Mouse (Mus musculus) MEL (cell line): ENCODE measurements at regions not wholly inside any gene's neighbourhood (a gene's known extent, or its start where the extent isn't known, plus 50 kb on each side); places are given as distances from the start of the nearest gene placed in this dataset.

Experiments used
- DNase-seq: peaks from one replicate; pipeline ENCODE4 v3.0.0; 2011; ENCODE audit warnings: low read depth, low spot score
- H3K27ac ChIP-seq: 2 replicates; pipeline ENCODE4 v1.5.1; 2012; ENCODE audit warnings: low read depth, mild to moderate bottlenecking, control low read depth, low read length, moderate library complexity; ENCODE audit not compliant: control insufficient read depth
- H3K27me3 ChIP-seq, 2 experiments: fragments of 150-350 bp in 1 of 2; sonication (generic) in 1 of 2; 2 replicates each; pipeline ENCODE4 v1.6.1; 2012; ENCODE audit warnings: low read length in 2 of 2, mild to moderate bottlenecking in 2 of 2, improper control_type of control experiment in 1 of 2, moderate library complexity in 1 of 2; ENCODE audit not compliant: insufficient read depth in 2 of 2, control insufficient read depth in 1 of 2
- H3K36me3 ChIP-seq, 2 experiments: 2 replicates each; pipeline ENCODE4 v1.6.1; 2012 to 2014; ENCODE audit warnings: low read length in 2 of 2, improper control_type of control experiment in 1 of 2, inconsistent platforms in 1 of 2, mild to moderate bottlenecking in 1 of 2; ENCODE audit not compliant: insufficient read depth in 2 of 2, control insufficient read depth in 1 of 2
- H3K4me1 ChIP-seq, 2 experiments: fragments of 150-350 bp in 1 of 2; sonication (generic) in 1 of 2; 2 replicates each; pipeline ENCODE4 v1.6.1; 2012; ENCODE audit warnings: low read length in 2 of 2, improper control_type of control experiment in 1 of 2, mild to moderate bottlenecking in 1 of 2; ENCODE audit not compliant: insufficient read depth in 2 of 2, control insufficient read depth in 1 of 2
- H3K4me3 ChIP-seq, 2 experiments: fragments of 150-350 bp in 1 of 2; sonication (generic) in 1 of 2; 2 replicates each; pipeline ENCODE4 v1.5.1; 2012; ENCODE audit warnings: low read depth in 2 of 2, low read length in 2 of 2, mild to moderate bottlenecking in 2 of 2, moderate library complexity in 2 of 2, control low read depth in 1 of 2, improper control_type of control experiment in 1 of 2; ENCODE audit not compliant: control insufficient read depth in 1 of 2, insufficient read depth in 1 of 2
- H3K79me2 ChIP-seq: 2 replicates; pipeline ENCODE4 v1.6.1; 2012; ENCODE audit warnings: mild to moderate bottlenecking, low read length, moderate library complexity; ENCODE audit not compliant: control insufficient read depth, poor library complexity, insufficient read depth
- H3K9ac ChIP-seq: 2 replicates; pipeline ENCODE4 v1.6.1; 2012; ENCODE audit warnings: low read depth, mild to moderate bottlenecking, control low read depth, low read length, moderate library complexity; ENCODE audit not compliant: control insufficient read depth, poor library complexity, severe bottlenecking
- H3K9me3 ChIP-seq: fragments of 150-350 bp; sonication (generic); replicated peaks from 2 replicates; pipeline ENCODE4 v1.6.1; 2012; ENCODE audit warnings: mild to moderate bottlenecking, low read length, improper control_type of control experiment, moderate library complexity; ENCODE audit not compliant: insufficient read depth
- CTCF ChIP-seq, 3 experiments: IDR thresholded peaks in 2 of 3; conservative IDR thresholded peaks in 1 of 3; 2 replicates each; pipeline ENCODE4 v1.5.1; 2011 to 2012; ENCODE audit warnings: low read length in 3 of 3, low read depth in 2 of 3, mild to moderate bottlenecking in 2 of 3, improper control_type of control experiment in 1 of 3, inconsistent platforms in 1 of 3, mixed read lengths in 1 of 3, moderate library complexity in 1 of 3; ENCODE audit not compliant: control insufficient read depth in 1 of 3, insufficient read depth in 1 of 3, poor library complexity in 1 of 3, severe bottlenecking in 1 of 3
- ELF1 ChIP-seq: IDR thresholded peaks from 2 replicates; pipeline ENCODE4 v1.6.1; 2014; ENCODE audit warnings: low read depth, mild to moderate bottlenecking, inconsistent platforms, low read length, improper control_type of control experiment, moderate library complexity
- EP300 ChIP-seq, 2 experiments: IDR thresholded peaks; 2 replicates each; pipeline ENCODE4 v1.6.1; 2011; ENCODE audit warnings: improper control_type of control experiment in 2 of 2, low read length in 2 of 2, low read depth in 1 of 2, mild to moderate bottlenecking in 1 of 2
- KAT2A ChIP-seq: conservative IDR thresholded peaks from 2 replicates; pipeline ENCODE4 v1.6.1; 2012; ENCODE audit warnings: low read depth, low read length, improper control_type of control experiment, inconsistent platforms
- MAFK ChIP-seq: IDR thresholded peaks from 2 replicates; pipeline ENCODE4 v1.6.1; 2011; ENCODE audit warnings: low read depth, mild to moderate bottlenecking, low read length, improper control_type of control experiment, borderline replicate concordance
- MAZ ChIP-seq: IDR thresholded peaks from 2 replicates; pipeline ENCODE4 v1.6.1; 2012; ENCODE audit warnings: low read depth, mild to moderate bottlenecking, inconsistent platforms, low read length, improper control_type of control experiment
- MXI1 ChIP-seq: IDR thresholded peaks from 2 replicates; pipeline ENCODE4 v1.6.1; 2011; ENCODE audit warnings: mild to moderate bottlenecking, low read depth, low read length, improper control_type of control experiment
- MYB ChIP-seq: IDR thresholded peaks from 2 replicates; pipeline ENCODE4 v1.6.1; 2011; ENCODE audit warnings: mild to moderate bottlenecking, low read depth, low read length, improper control_type of control experiment
- MYC ChIP-seq: IDR thresholded peaks from 2 replicates; pipeline ENCODE4 v1.6.1; 2011; ENCODE audit warnings: low read depth, mild to moderate bottlenecking, low read length, improper control_type of control experiment, moderate library complexity
- NELFE ChIP-seq: IDR thresholded peaks from 2 replicates; pipeline ENCODE4 v1.6.1; 2011; ENCODE audit warnings: low read depth, low read length, improper control_type of control experiment
- NRF1 ChIP-seq: IDR thresholded peaks from 2 replicates; pipeline ENCODE4 v1.6.1; 2014; ENCODE audit warnings: low read depth, mild to moderate bottlenecking, inconsistent platforms, low read length, improper control_type of control experiment, moderate library complexity; ENCODE audit not compliant: poor library complexity, insufficient read depth, severe bottlenecking
- POLR2AphosphoS5 ChIP-seq: IDR thresholded peaks from 2 replicates; pipeline ENCODE4 v1.6.1; 2012; ENCODE audit warnings: low read depth, borderline replicate concordance, mild to moderate bottlenecking, inconsistent platforms, low read length, moderate library complexity, mixed read lengths
- RAD21 ChIP-seq: IDR thresholded peaks from 2 replicates; pipeline ENCODE4 v1.6.1; 2011; ENCODE audit warnings: mild to moderate bottlenecking, low read depth, low read length, improper control_type of control experiment
- RCOR1 ChIP-seq: IDR thresholded peaks from 2 replicates; pipeline ENCODE4 v1.6.1; 2012; ENCODE audit warnings: low read depth, mild to moderate bottlenecking, inconsistent platforms, low read length, improper control_type of control experiment
- SMC3 ChIP-seq: IDR thresholded peaks from 2 replicates; pipeline ENCODE4 v1.6.1; 2011; ENCODE audit warnings: low read depth, low read length, improper control_type of control experiment
- TBP ChIP-seq: IDR thresholded peaks from 2 replicates; pipeline ENCODE4 v1.8.0; 2011; ENCODE audit warnings: low read depth, low read length, improper control_type of control experiment
- TCF12 ChIP-seq: IDR thresholded peaks from 2 replicates; pipeline ENCODE4 v1.6.1; 2014; ENCODE audit warnings: low read depth, mild to moderate bottlenecking, inconsistent platforms, low read length, improper control_type of control experiment, moderate library complexity
- UBTF ChIP-seq: IDR thresholded peaks from 2 replicates; pipeline ENCODE4 v1.6.1; 2012; ENCODE audit warnings: low read depth, mild to moderate bottlenecking, inconsistent platforms, low read length, improper control_type of control experiment, moderate library complexity, borderline replicate concordance; ENCODE audit not compliant: insufficient read depth
- USF1 ChIP-seq: IDR thresholded peaks from 2 replicates; pipeline ENCODE4 v1.6.1; 2014; ENCODE audit warnings: low read depth, mild to moderate bottlenecking, inconsistent platforms, low read length, improper control_type of control experiment, moderate library complexity
- ZNF384 ChIP-seq: IDR thresholded peaks from 2 replicates; pipeline ENCODE4 v1.6.1; 2012; ENCODE audit warnings: low read depth, mild to moderate bottlenecking, inconsistent platforms, low read length, improper control_type of control experiment

DNA sequence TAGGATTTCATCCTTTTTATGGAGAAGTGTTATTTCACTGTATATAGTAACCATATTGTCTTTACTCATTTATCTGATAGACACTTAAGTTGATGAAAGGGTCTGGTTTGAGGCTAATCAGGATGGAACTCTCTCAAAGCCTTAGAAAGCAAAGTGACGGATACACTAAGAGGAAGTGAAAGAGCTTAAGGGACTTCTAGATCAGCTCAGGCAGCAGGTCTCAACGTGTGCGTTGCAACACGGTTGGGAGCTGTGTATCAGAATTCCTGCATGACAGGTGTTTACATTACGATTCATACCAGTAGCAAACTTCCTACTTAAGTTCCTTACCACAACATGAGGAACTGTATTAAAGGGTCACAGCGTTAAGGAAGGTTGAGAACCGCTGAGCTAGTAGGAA, 59.9 kb upstream of the Vtcn1 start:
- H3K4me1 ChIP-seq = no peaks in the 10 kb centered on the region
- H3K9ac ChIP-seq = no peak overlapping the region
- peaks cover under 1% of the 10 kb centered on the region in 2 experiments; a peak in 3 of 4 replicates for H3K27me3 ChIP-seq
- no peaks in the 10 kb centered on the region for H3K9me3 ChIP-seq
- no peaks in the 10 kb centered on the region for H3K36me3 ChIP-seq
- H3K79me2 ChIP-seq = no peaks in the 10 kb centered on the region
- TF ChIP-seq MXI1 (no peak), EP300 (IDR thresholded peaks at IDR 0.05; ENCODE audit: low read depth in 1 of 2, low read length in 2 of 2) (no peak), UBTF (no peak), CTCF (IDR thresholded peaks at IDR 0.05 in 2 of 3, conservative IDR thresholded peaks at IDR 0.05 in 1 of 3; ENCODE audit: control insufficient read depth in 1 of 3, insufficient read depth in 1 of 3, low read depth in 2 of 3, low read length in 3 of 3, poor library complexity in 1 of 3, severe bottlenecking in 1 of 3) (no peak), ZNF384 (no peak), KAT2A (no peak), TBP (no peak), NRF1 (no peak), POLR2AphosphoS5 (no peak), MAFK (no peak), RCOR1 (no peak), ELF1 (no peak), RAD21 (no peak), MYC (no peak), MYB (no peak), USF1 (no peak), NELFE (no peak), TCF12 (no peak)
- H3K4me3 ChIP-seq = no peak overlapping the region
- H3K27ac ChIP-seq = no peak overlapping the region
- DNase-seq = no peak

GRCm38 (mm10) chr3:100762895-100763294, 62.4 kb upstream of the Vtcn1 start:
- Histone ChIP-seq H3K36me3 (no peaks in the 10 kb centered on the region), H3K27ac (no peak overlapping the region)

More at GRCm38 (mm10) chr3:100762895-100763294, 62.4 kb upstream of the Vtcn1 start:
- DNase-seq = no peak
- TF ChIP-seq RAD21 = no peak
- no peak for TF ChIP-seq SMC3
- no peak for TF ChIP-seq NRF1
- no peak for TF ChIP-seq MYC
- TF ChIP-seq MAZ = no peak
- no peak for TF ChIP-seq ZNF384
- Histone ChIP-seq H3K4me3 (no peak overlapping the region), H3K4me1 (no peaks in the 10 kb centered on the region), H3K9ac (no peak overlapping the region), H3K79me2 (no peaks in the 10 kb centered on the region), H3K27me3 (no peaks in the 10 kb centered on the region), H3K9me3 (no peaks in the 10 kb centered on the region)
